Comparison of ENCODE assay signal across 8 mouse cellular contexts in genomic region chr8:88137748-88138484, GRCm38 (mm10). TPM values are rescaled to one million over a fixed set of nuclear protein-coding genes. Genes with fewer than 3 reads are reported as not detected.
DNase-seq lines count a peak whose midpoint lies in the region; ATAC-seq and TF ChIP-seq lines count a peak whose summit lies in the region.

Gene Heatr3, plus strand, starts transcription at chr8:88137855.

- peak within 1 kb of the TSS; percentile 91 for H3K27ac ChIP-seq in heart, embryonic 12.5 days (ENCODE audit: poor library complexity, severe bottlenecking)
- peak within 1 kb of the TSS; percentile 95 for H3K27ac ChIP-seq in kidney, postnatal 0 days
- H3K27ac ChIP-seq in liver, embryonic 11.5 days (ENCODE audit: low read depth, low read length), result peak within 1 kb of the TSS; percentile 81
- H3K27ac ChIP-seq in stomach, embryonic 14.5 days (ENCODE audit: low read length), result peak within 1 kb of the TSS; percentile 92

- under 1% methylated on average over 79 of the region's 79 CpGs for WGBS in heart, embryonic 12.5 days
- under 1% methylated on average over 77 of the region's 79 CpGs for WGBS in kidney, postnatal 0 days
- WGBS in liver, embryonic 11.5 days, result under 1% methylated on average over 79 of the region's 79 CpGs
- WGBS in stomach, embryonic 14.5 days, result under 1% methylated on average over 79 of the region's 79 CpGs

- H3K79me2 ChIP-seq in C2C12 (ENCODE audit: control insufficient read depth, insufficient read depth), result peaks cover 42% of the 10 kb centered on the region

- H3K36me3 ChIP-seq in C2C12 (ENCODE audit: control insufficient read depth, insufficient read depth), result peaks cover 55% of the 10 kb centered on the region
- peaks cover 66% of the 10 kb centered on the region for H3K36me3 ChIP-seq in erythroblast, embryonic 14.5 days (ENCODE audit: control insufficient read depth)
- peaks cover 48% of the 10 kb centered on the region for H3K36me3 ChIP-seq in heart, embryonic 12.5 days
- H3K36me3 ChIP-seq in kidney, postnatal 0 days (ENCODE audit: insufficient read depth, low read length), result peaks cover 22% of the 10 kb centered on the region
- H3K36me3 ChIP-seq in liver, embryonic 11.5 days (ENCODE audit: control insufficient read depth, insufficient read depth, low read length), result peaks cover 17% of the 10 kb centered on the region
- peaks cover 30% of the 10 kb centered on the region for H3K36me3 ChIP-seq in stomach, embryonic 14.5 days (ENCODE audit: control insufficient read depth, insufficient read depth, low read length)

- peak within 1 kb of the TSS; percentile 86 for H3K4me2 ChIP-seq in heart, embryonic 12.5 days
- H3K4me2 ChIP-seq in kidney, postnatal 0 days (ENCODE audit: low read length), result peak within 1 kb of the TSS; percentile 81
- H3K4me2 ChIP-seq in liver, embryonic 11.5 days, result peak within 1 kb of the TSS; percentile 89
- peak within 1 kb of the TSS; percentile 79 for H3K4me2 ChIP-seq in stomach, embryonic 14.5 days (replicated peaks; ENCODE audit: low read depth, low read length)

- TF ChIP-seq POLR2A in brain, embryonic 14.5 days (IDR thresholded peaks at IDR 0.05; ENCODE audit: borderline replicate concordance, extremely low read depth, insufficient read depth, insufficient read length, poor library complexity, severe bottlenecking), result peak; percentile 60

- peak within 1 kb of the TSS; percentile 92 for H3ac ChIP-seq in C2C12 (ENCODE audit: control insufficient read depth, insufficient read length, low read depth)

- H3K4me1 ChIP-seq in erythroblast, embryonic 14.5 days (ENCODE audit: control insufficient read depth), result peaks cover 29% of the 10 kb centered on the region
- peaks cover 10% of the 10 kb centered on the region for H3K4me1 ChIP-seq in heart, embryonic 12.5 days (replicated peaks)
- H3K4me1 ChIP-seq in kidney, postnatal 0 days (replicated peaks; ENCODE audit: insufficient read depth, low read length), result 0 out of 2 replicates have a peak, but pooled peaks cover 4% of the 10 kb centered on the region
- peaks cover 5% of the 10 kb centered on the region; the same call in 1 of the 2 replicates for H3K4me1 ChIP-seq in liver, embryonic 11.5 days (replicated peaks; ENCODE audit: control insufficient read depth, insufficient read depth, low read length)
- 0 out of 2 replicates have a peak, but pooled peaks cover 3% of the 10 kb centered on the region for H3K4me1 ChIP-seq in stomach, embryonic 14.5 days (ENCODE audit: control insufficient read depth, insufficient read depth, low read length)

- no peaks in the 10 kb centered on the region for H3K27me3 ChIP-seq in C2C12 (ENCODE audit: control insufficient read depth, insufficient read depth, insufficient read length)
- H3K27me3 ChIP-seq in erythroblast, embryonic 14.5 days (ENCODE audit: control insufficient read depth), result no peaks in the 10 kb centered on the region
- H3K27me3 ChIP-seq in heart, embryonic 12.5 days (replicated peaks), result no peaks in the 10 kb centered on the region
- no peaks in the 10 kb centered on the region for H3K27me3 ChIP-seq in kidney, postnatal 0 days (ENCODE audit: insufficient read depth, low read length)
- no peaks in the 10 kb centered on the region for H3K27me3 ChIP-seq in liver, embryonic 11.5 days (replicated peaks; ENCODE audit: control insufficient read depth, insufficient read depth, low read length)
- no peaks in the 10 kb centered on the region for H3K27me3 ChIP-seq in stomach, embryonic 14.5 days (ENCODE audit: control insufficient read depth, insufficient read depth, low read length)

- H3K79me3 ChIP-seq in C2C12 (ENCODE audit: low read depth), result peaks cover 24% of the 10 kb centered on the region

- peak within 1 kb of the TSS; percentile 84 for H3K9ac ChIP-seq in heart, embryonic 12.5 days
- peak within 1 kb of the TSS; percentile 77 for H3K9ac ChIP-seq in kidney, postnatal 0 days (ENCODE audit: low read depth, low read length)
- H3K9ac ChIP-seq in liver, embryonic 11.5 days (ENCODE audit: low read depth, low read length), result peak within 1 kb of the TSS; percentile 91
- H3K9ac ChIP-seq in stomach, embryonic 14.5 days (replicated peaks; ENCODE audit: low read depth, low read length), result peak within 1 kb of the TSS; percentile 71

- no peaks in the 10 kb centered on the region for H3K9me3 ChIP-seq in erythroblast, embryonic 14.5 days (ENCODE audit: control insufficient read depth, low read length)
- H3K9me3 ChIP-seq in heart, embryonic 12.5 days (replicated peaks), result no peaks in the 10 kb centered on the region
- H3K9me3 ChIP-seq in kidney, postnatal 0 days (replicated peaks; ENCODE audit: low read length), result no peaks in the 10 kb centered on the region
- H3K9me3 ChIP-seq in liver, embryonic 11.5 days (ENCODE audit: control insufficient read depth, low read length), result no peaks in the 10 kb centered on the region
- no peaks in the 10 kb centered on the region for H3K9me3 ChIP-seq in stomach, embryonic 14.5 days (ENCODE audit: control insufficient read depth, low read depth, low read length)

- peak; percentile 98 for DNase-seq in brain, embryonic 14.5 days (ENCODE audit: low read depth)
- peak; percentile 97 for DNase-seq in kidney, postnatal 0 days (ENCODE audit: low spot score)
- DNase-seq in liver, embryonic 11.5 days (ENCODE audit: low spot score), result peak; percentile 93
- DNase-seq in naive thymus-derived CD4-positive, alpha-beta T cell, adult 2 months (ENCODE audit: low read depth), result peak; percentile 88

- peak within 1 kb of the TSS; percentile 76 for H3K4me3 ChIP-seq in C2C12 (ENCODE audit: insufficient read depth, poor library complexity, severe bottlenecking)
- H3K4me3 ChIP-seq in erythroblast, embryonic 14.5 days (replicated peaks), result peak within 1 kb of the TSS; percentile 94
- H3K4me3 ChIP-seq in heart, embryonic 12.5 days, result peak within 1 kb of the TSS; percentile 90
- H3K4me3 ChIP-seq in kidney, postnatal 0 days (replicated peaks; ENCODE audit: low read depth, low read length), result peak within 1 kb of the TSS; percentile 90
- peak within 1 kb of the TSS; percentile 96 for H3K4me3 ChIP-seq in liver, embryonic 11.5 days (ENCODE audit: low read depth, low read length)
- H3K4me3 ChIP-seq in stomach, embryonic 14.5 days (ENCODE audit: low read depth, low read length), result peak within 1 kb of the TSS; percentile 96

- peak; percentile 98 for ATAC-seq in heart, embryonic 12.5 days (ENCODE audit: insufficient number of reproducible peaks, low FRiP score)
- ATAC-seq in kidney, postnatal 0 days (replicated peaks; ENCODE audit: low FRiP score, low read depth), result peak; percentile 97
- ATAC-seq in liver, embryonic 11.5 days (replicated peaks; ENCODE audit: low FRiP score), result peak; percentile 96
- peak; percentile 97 for ATAC-seq in stomach, embryonic 14.5 days (ENCODE audit: insufficient number of reproducible peaks, insufficient read depth, low FRiP score, low read depth)

- no peak for TF ChIP-seq CTCF in C2C12 (IDR thresholded peaks at IDR 0.05; ENCODE audit: control insufficient read depth, insufficient read depth, insufficient read length)
- TF ChIP-seq CTCF in brain, embryonic 14.5 days (IDR thresholded peaks at IDR 0.05; ENCODE audit: borderline replicate concordance, extremely low read depth, insufficient read depth, insufficient read length), result peak; percentile 33; the same call in 1 of the 2 replicates
- peak; percentile 16; the same call in 1 of the 2 replicates for TF ChIP-seq CTCF in kidney, postnatal 0 days (IDR thresholded peaks at IDR 0.05; ENCODE audit: low read depth)

TF ChIP-seq in C2C12, 6 proteins besides CTCF, POLR2A, EP300 and RAD21:
- TF ChIP-seq USF1 (IDR thresholded peaks at IDR 0.05; ENCODE audit: low read depth) (no peak), CEBPB (IDR thresholded peaks at IDR 0.05; ENCODE audit: low read depth) (no peak), MYOG (IDR thresholded peaks at IDR 0.05; ENCODE audit: control insufficient read depth, extremely low read depth, insufficient read length) (no peak), MYOD1 (IDR thresholded peaks at IDR 0.05; ENCODE audit: control insufficient read depth, insufficient read length, low read depth) (no peak), MAX (IDR thresholded peaks at IDR 0.05) (no peak), FOSL1 (IDR thresholded peaks at IDR 0.05; ENCODE audit: insufficient read depth, low read length, poor library complexity, severe bottlenecking) (no peak)
TF ChIP-seq in C2C12: peak in this region for 0.

RNA-seq across cellular contexts. Expression of gene Heatr3, which starts in this region (rescaled TPM):
- 32.4 TPM for polyA plus RNA-seq in C2C12 (2012; fragmentation: generic; extraction: Trizol)
- 43.9 and 44.7 TPM in 2 replicates for polyA plus RNA-seq in brain, embryonic 14.5 days (2012; rRNA removed)
- 0.11 and 0.15 TPM in 2 replicates for polyA plus RNA-seq in erythroblast, embryonic 14.5 days (2012)
- 31.9 and 33.2 TPM in 2 replicates for polyA plus RNA-seq in heart, embryonic 12.5 days (2016; fragmentation: Nextera tagmentation; extraction: Ambion mirVana)
- 31.7 and 34.2 TPM in 2 replicates for polyA plus RNA-seq in kidney, postnatal 0 days (2015; fragmentation: Nextera tagmentation; extraction: Ambion mirVana)
- 69.6 and 77.8 TPM in 2 replicates for polyA plus RNA-seq in liver, embryonic 11.5 days (2014; fragmentation: Nextera tagmentation; extraction: Ambion mirVana)
- 47.1 and 47.9 TPM in 2 replicates for polyA plus RNA-seq in stomach, embryonic 14.5 days (2014; fragmentation: Nextera tagmentation; extraction: Ambion mirVana)

Comparison
In these comparisons a context has a peak if more than half of its experiments do, and no peak if none do; other contexts are left out.
1. Peak in every context shown above with its lines: DNase-seq, ATAC-seq, H3K4me3 ChIP-seq and H3K27ac ChIP-seq.
2. RNA of gene Heatr3 (polyA plus RNA-seq): 69.6 to 77.8 TPM in liver, embryonic 11.5 days, 47.1 to 47.9 TPM in stomach, embryonic 14.5 days, 43.9 to 44.7 TPM in brain, embryonic 14.5 days, 31.9 to 33.2 TPM in heart, embryonic 12.5 days, 32.4 TPM in C2C12 (single experiment) and 31.7 to 34.2 TPM in kidney, postnatal 0 days; 0.11 to 0.15 TPM in erythroblast, embryonic 14.5 days; every median in the first group is over 10 times any median in the second.